Mouse (Mus musculus) lung, adult 2 months (tissue): ENCODE measurements at regions not wholly inside any gene's neighbourhood (a gene's known extent, or its start where the extent isn't known, plus 50 kb on each side); places are given as distances from the start of the nearest gene placed in this dataset.

ENCODE experiments used
- DNase-seq: peaks from one replicate; pipeline ENCODE4 v3.0.0; 2022
- H3K4me1 ChIP-seq: fragments of 200-500 bp; 2 replicates; pipeline ENCODE4 v1.6.1; 2011; ENCODE audit warnings: low read length; ENCODE audit not compliant: control insufficient read depth, insufficient read depth
- H3K4me3 ChIP-seq: fragments of 200-500 bp; replicated peaks from 2 replicates; pipeline ENCODE3; 2011; ENCODE audit warnings: low read depth, mild to moderate bottlenecking, control low read depth, low read length; ENCODE audit errors: extremely low read depth
- CTCF ChIP-seq: fragments of 200-500 bp; IDR thresholded peaks from 2 replicates; pipeline ENCODE4 v1.5.1; 2011; ENCODE audit warnings: mild to moderate bottlenecking, low read length, control low read depth; ENCODE audit not compliant: insufficient read depth
- POLR2A ChIP-seq: fragments of 200-500 bp; IDR thresholded peaks from 2 replicates; pipeline ENCODE4 v1.6.1; 2011; ENCODE audit warnings: low read depth, mild to moderate bottlenecking, control low read depth, low read length, borderline replicate concordance; ENCODE audit errors: extremely low read depth
- WGBS: fragments of 180-500 bp; shearing (Covaris S2); methylation state at CpG from one replicate; pipeline ENCODE4 v1.1.7; 2018; 5-methylcytosine and 5-hydroxymethylcytosine counted together

DNA sequence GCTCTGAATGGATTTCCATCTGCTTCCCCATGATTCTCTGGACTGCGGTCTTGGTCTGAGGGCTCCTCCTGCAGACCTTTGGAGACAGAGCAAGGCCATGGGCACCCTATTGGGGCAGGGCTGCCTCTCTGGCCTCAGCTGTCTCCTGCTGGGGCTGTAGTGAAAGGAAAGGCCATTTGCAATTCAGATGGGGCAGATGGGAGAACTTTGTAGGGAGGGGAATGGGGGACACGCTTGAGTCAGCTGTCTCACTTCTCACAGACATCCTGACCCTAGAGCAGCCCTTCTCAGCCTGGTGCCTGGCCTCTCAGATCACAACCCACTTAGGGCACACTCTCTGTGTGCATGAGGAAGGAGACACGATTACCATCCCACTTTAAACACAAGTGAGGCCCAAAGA is 60.3 kb upstream of the Lhx1 start:
- WGBS = 41% methylated on average over 3 of the region's 3 CpGs
- Histone ChIP-seq H3K4me3 (no peak overlapping the region), H3K4me1 (no peaks in the 10 kb centered on the region)
- no peak for DNase-seq
- TF ChIP-seq POLR2A (no peak), CTCF (no peak)

GRCm38 (mm10) chr11:84578805-84579541 is 53.6 kb upstream of the Lhx1 start:
- WGBS = 75% methylated on average over 17 of the region's 17 CpGs

More at GRCm38 (mm10) chr11:84578805-84579541, 53.6 kb upstream of the Lhx1 start:
- no peak for DNase-seq
- TF ChIP-seq CTCF (no peak), POLR2A (no peak)
- Histone ChIP-seq H3K4me3 (no peak overlapping the region), H3K4me1 (no peaks in the 10 kb centered on the region)
